Mouse (Mus musculus): ENCODE measurements around the gene Ccnl2.

GRCm38 (mm10) chr4:155811929-155812664, at the start of gene Ccnl2:
- TF ChIP-seq CTCF (IDR thresholded peaks at IDR 0.05; ENCODE audit: borderline replicate concordance, insufficient read depth, low read length) (no peak), POLR2A (IDR thresholded peaks at IDR 0.05; ENCODE audit: low read depth, low read length) (peak; percentile 61)

Measured in embryonic fibroblast, embryonic 13.5 days (primary cell).